ENCODE assay signal across 1 mouse cellular context in the genomic region with DNA sequence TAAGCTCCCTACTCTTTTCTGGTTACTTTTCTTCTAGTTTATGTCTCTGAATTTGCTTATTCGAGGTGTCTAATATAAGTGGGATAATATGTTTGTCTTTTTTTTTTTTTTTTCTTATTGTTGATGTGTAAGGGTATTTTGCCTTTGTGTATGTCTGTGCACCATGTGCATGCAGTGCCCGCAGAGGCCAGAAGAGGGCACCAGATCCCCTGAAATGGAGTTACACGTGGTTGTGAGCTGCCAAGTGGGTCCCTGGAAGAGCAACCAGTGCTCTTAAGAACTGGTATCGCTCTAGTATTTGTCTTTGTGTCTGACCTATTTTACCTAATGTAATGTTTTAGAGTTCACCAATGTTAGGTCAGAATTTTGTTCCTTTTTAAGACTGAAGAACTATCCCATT.
TF ChIP-seq lines count a peak whose summit lies in the region.

No protein-coding gene starts in this region.

TF ChIP-seq in CH12.LX, 34 proteins besides CTCF, POLR2A, EP300 and RAD21 (continued from another document):
- 0 out of 2 replicates have a peak, but pooled peaks have one; percentile 6 for TF ChIP-seq ZC3H11A (IDR thresholded peaks at IDR 0.05; ENCODE audit: low read depth, low read length)
